Mouse (Mus musculus) C2C12 (cell line): ENCODE results near the gene Cep85l. TPM values are rescaled to one million over a fixed set of nuclear protein-coding genes. Genes with fewer than 3 reads are reported as not detected.

ENCODE experiments used
- H3K27me3 ChIP-seq: one replicate; pipeline ENCODE4 v1.6.1; 2011; ENCODE audit not compliant: control insufficient read depth, insufficient read depth, insufficient read length
- H3K36me3 ChIP-seq: one replicate; pipeline ENCODE4 v1.6.1; 2011; ENCODE audit not compliant: control insufficient read depth, insufficient read depth
- H3K4me3 ChIP-seq: one replicate; pipeline ENCODE4 v1.5.1; 2011; ENCODE audit warnings: mild to moderate bottlenecking, control low read depth; ENCODE audit not compliant: poor library complexity, insufficient read depth, severe bottlenecking
- H3K79me2 ChIP-seq: one replicate; pipeline ENCODE4 v1.6.1; 2011; ENCODE audit not compliant: control insufficient read depth, insufficient read depth
- H3K79me3 ChIP-seq: one replicate; pipeline ENCODE4 v1.6.1; 2011; ENCODE audit warnings: low read depth, control low read depth
- H3ac ChIP-seq: one replicate; pipeline ENCODE3; 2011; ENCODE audit warnings: low read depth; ENCODE audit not compliant: control insufficient read depth, insufficient read length
- CEBPB ChIP-seq: IDR thresholded peaks from one replicate; pipeline ENCODE4 v1.6.1; 2011; ENCODE audit warnings: low read depth, mild to moderate bottlenecking, control low read depth, moderate library complexity
- CTCF ChIP-seq: IDR thresholded peaks from one replicate; pipeline ENCODE4 v1.5.1; 2011; ENCODE audit not compliant: control insufficient read depth, insufficient read depth, insufficient read length
- FOSL1 ChIP-seq: IDR thresholded peaks from one replicate; pipeline ENCODE4 v1.8.0; 2011; ENCODE audit warnings: mild to moderate bottlenecking, low read length; ENCODE audit not compliant: poor library complexity, insufficient read depth, severe bottlenecking
- MAX ChIP-seq: IDR thresholded peaks from one replicate; pipeline ENCODE4 v1.6.1; 2011; ENCODE audit warnings: mild to moderate bottlenecking, control low read depth
- MYOD1 ChIP-seq: IDR thresholded peaks from one replicate; pipeline ENCODE4 v1.6.1; 2011; ENCODE audit warnings: low read depth; ENCODE audit not compliant: control insufficient read depth, insufficient read length
- MYOG ChIP-seq: IDR thresholded peaks from one replicate; pipeline ENCODE4 v1.6.1; 2011; ENCODE audit not compliant: control insufficient read depth, insufficient read length; ENCODE audit errors: extremely low read depth
- USF1 ChIP-seq: IDR thresholded peaks from one replicate; pipeline ENCODE4 v1.6.1; 2011; ENCODE audit warnings: low read depth, mild to moderate bottlenecking, control low read depth, moderate library complexity
- polyA plus RNA-seq: library from polyadenylated mRNA; unstranded; fragments of >200 nt; fragmentation: generic; extraction: Trizol; gene quantifications from one replicate; pipeline ENCODE4 v1.2.1, GENCODE M21; 2012; ENCODE audit warnings: missing spikeins

Gene Cep85l
- polyA plus RNA-seq, 1 experiment, result 0.32 TPM

DNA sequence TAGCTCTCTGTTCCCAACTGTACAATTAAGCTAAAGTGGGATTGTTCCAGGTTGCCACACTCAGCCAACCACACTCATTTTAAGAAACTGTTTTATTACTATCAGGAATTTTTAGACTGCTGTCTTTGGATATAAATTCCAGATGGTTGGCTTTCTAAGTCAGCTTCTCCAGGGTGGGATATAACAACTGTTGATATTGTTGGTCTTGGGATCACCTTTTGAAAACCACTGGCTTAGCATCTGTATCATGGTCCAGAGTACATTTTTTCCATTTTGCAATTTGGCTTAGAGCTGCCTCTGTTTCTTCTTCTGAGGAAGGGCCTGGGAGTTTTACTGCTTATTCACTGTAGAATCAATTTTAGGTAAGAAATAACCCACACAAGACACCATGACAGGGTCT, 40.3 kb upstream of the Cep85l start:
- H3K27me3 ChIP-seq, result no peaks in the 10 kb centered on the region
- no peaks in the 10 kb centered on the region for H3K36me3 ChIP-seq
- H3K79me2 ChIP-seq, result no peaks in the 10 kb centered on the region
- no peak for TF ChIP-seq MYOD1
- no peak for TF ChIP-seq CEBPB
- TF ChIP-seq MYOG, result no peak
- H3K79me3 ChIP-seq, result no peaks in the 10 kb centered on the region
- H3ac ChIP-seq, result no peak overlapping the region
- H3K4me3 ChIP-seq, result no peak overlapping the region

- no peaks in the 10 kb centered on the region for H3K27me3 ChIP-seq
- TF ChIP-seq MYOD1, result no peak
- TF ChIP-seq MAX, result no peak
- no peak for TF ChIP-seq FOSL1
- TF ChIP-seq MYOG, result no peak
- no peak for TF ChIP-seq CTCF
- no peak for TF ChIP-seq CEBPB
- TF ChIP-seq USF1, result no peak
- H3ac ChIP-seq, result no peak overlapping the region
- H3K79me2 ChIP-seq, result no peaks in the 10 kb centered on the region
- no peaks in the 10 kb centered on the region for H3K79me3 ChIP-seq
- H3K36me3 ChIP-seq, result no peaks in the 10 kb centered on the region
- H3K4me3 ChIP-seq, result no peak overlapping the region
Measured at GRCm38 (mm10) chr10:53419139-53419935, 39.6 kb upstream of the Cep85l start.

DNA sequence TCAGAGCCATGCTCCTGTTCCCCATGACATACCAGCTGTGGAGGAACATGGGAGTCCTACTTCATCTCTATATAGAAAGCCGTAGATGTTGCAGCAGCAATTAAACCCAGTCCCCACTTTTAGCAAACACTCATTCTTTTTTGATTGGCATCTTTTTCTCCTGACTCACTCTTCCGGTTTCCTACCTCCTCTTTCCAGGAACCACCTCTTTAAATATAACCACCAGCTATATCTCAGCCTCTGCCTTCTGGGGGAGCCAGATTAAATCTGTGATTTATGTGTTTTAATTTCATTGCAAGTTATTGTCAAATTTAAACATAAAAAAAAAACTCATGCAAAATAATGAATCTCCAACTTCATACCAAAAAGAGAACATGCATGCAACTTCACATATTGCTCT, 37.3 kb upstream of the Cep85l start:
- TF ChIP-seq MAX (no peak), MYOG (no peak), FOSL1 (no peak), CEBPB (no peak), MYOD1 (no peak), CTCF (no peak), USF1 (no peak)
- no peak overlapping the region for H3ac ChIP-seq
- H3K79me2 ChIP-seq, result no peaks in the 10 kb centered on the region
- no peaks in the 10 kb centered on the region for H3K36me3 ChIP-seq
- H3K79me3 ChIP-seq, result no peaks in the 10 kb centered on the region
- H3K4me3 ChIP-seq, result no peak overlapping the region
- no peaks in the 10 kb centered on the region for H3K27me3 ChIP-seq

DNA sequence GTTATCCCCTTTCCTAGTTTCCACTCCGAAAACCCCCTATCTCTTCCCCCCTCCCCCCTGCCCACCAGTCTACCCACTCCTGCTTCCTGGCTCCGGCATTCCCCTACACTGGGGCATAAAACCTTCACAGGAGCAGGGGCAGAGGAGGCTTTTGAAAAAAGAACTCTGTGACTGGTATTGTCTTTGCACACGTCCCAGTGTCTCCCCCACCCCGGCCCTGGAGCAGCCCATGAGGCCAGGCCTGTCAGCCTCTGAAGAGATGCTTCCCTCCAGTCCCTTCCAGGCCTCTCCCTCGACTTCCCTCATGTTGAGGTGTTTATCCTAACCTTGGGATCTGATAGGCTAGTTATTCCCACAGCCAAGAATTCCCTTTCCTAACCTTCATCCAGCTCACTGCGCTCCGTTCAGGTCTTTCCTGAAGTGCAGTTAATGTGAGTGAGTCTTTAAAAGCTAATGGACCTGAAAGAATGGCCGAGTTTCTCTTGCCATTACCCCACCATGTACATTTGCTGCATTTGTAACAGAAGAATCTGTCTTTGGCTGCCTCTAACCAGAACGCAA, 36.5 kb upstream of the Cep85l start:
- Histone ChIP-seq H3K36me3 (no peaks in the 10 kb centered on the region), H3K79me3 (no peaks in the 10 kb centered on the region), H3ac (no peak overlapping the region), H3K27me3 (no peaks in the 10 kb centered on the region), H3K4me3 (no peak overlapping the region), H3K79me2 (no peaks in the 10 kb centered on the region)
- TF ChIP-seq MYOG (no peak), CTCF (no peak), USF1 (no peak), CEBPB (no peak), MAX (no peak), MYOD1 (no peak), FOSL1 (no peak)

DNA sequence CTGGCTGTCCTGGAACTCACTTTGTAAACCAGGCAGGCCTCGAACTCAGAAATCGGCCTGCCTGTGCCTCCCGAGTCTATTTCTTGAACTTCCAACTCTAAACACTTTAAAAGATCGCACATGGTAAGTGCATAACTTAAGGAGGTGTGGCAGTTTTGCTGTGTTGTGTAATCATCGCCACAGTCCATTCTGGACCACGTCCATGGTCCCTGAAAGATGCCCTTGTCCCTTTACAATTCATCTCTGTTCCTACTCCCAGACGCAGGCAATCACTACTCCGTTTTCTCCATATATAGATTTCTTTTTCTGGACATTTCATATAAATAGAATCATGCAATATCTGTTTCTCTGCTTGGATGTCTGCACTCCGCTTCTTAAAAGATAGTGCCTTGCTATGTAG, 35.5 kb upstream of the Cep85l start:
- Histone ChIP-seq H3ac (no peak overlapping the region), H3K79me2 (no peaks in the 10 kb centered on the region), H3K4me3 (no peak overlapping the region), H3K36me3 (no peaks in the 10 kb centered on the region), H3K79me3 (no peaks in the 10 kb centered on the region), H3K27me3 (no peaks in the 10 kb centered on the region)
- no peak for TF ChIP-seq CEBPB
- TF ChIP-seq MYOG, result no peak
- no peak for TF ChIP-seq MYOD1
- TF ChIP-seq CTCF, result no peak
- TF ChIP-seq MAX, result no peak
